Mouse (Mus musculus) lung, postnatal 0 days (tissue): ENCODE measurements around the gene Nsa2. TPM values are rescaled to one million over a fixed set of nuclear protein-coding genes. Genes with fewer than 3 reads are reported as not detected.
A peak's percentile ranks its signal among the peaks of the same experiment; 100 is the strongest.
"Not testable (repeated sequence)": the region's sequence is repeated elsewhere in the genome, so short reads cannot be mapped to it uniquely, and the experiment has no call there.

ENCODE experiments used
- ATAC-seq: fragments of 200-750 bp; cut with Nextera tagmentation; 2 replicates; pipeline ENCODE4 v1.8.0; 2017; ENCODE audit warnings: moderate library complexity
- DNase-seq: peaks from one replicate; pipeline ENCODE4 v3.0.0-alpha.2; 2016; ENCODE audit warnings: low spot score
- H3K27ac ChIP-seq: fragments of 300-500 bp; sonication (generic); 2 replicates; pipeline ENCODE4 v1.5.1; 2014; ENCODE audit warnings: antibody characterized with exemption, mild to moderate bottlenecking, low read length, mixed read lengths
- H3K27me3 ChIP-seq: fragments of 300-500 bp; sonication (generic); replicated peaks from 2 replicates; pipeline ENCODE4 v1.6.1; 2014; ENCODE audit warnings: low read length, mixed read lengths; ENCODE audit not compliant: insufficient read depth
- H3K36me3 ChIP-seq: fragments of 300-500 bp; sonication (generic); 2 replicates; pipeline ENCODE4 v1.6.1; 2014; ENCODE audit warnings: low read length, mixed read lengths; ENCODE audit not compliant: insufficient read depth
- H3K4me1 ChIP-seq: fragments of 300-500 bp; sonication (generic); 2 replicates; pipeline ENCODE4 v1.6.1; 2014; ENCODE audit warnings: antibody characterized with exemption, low read depth, low read length, mixed read lengths; ENCODE audit not compliant: insufficient read depth
- H3K4me2 ChIP-seq: fragments of 300-500 bp; sonication (generic); replicated peaks from 2 replicates; pipeline ENCODE4 v1.6.1; 2014; ENCODE audit warnings: low read depth, mild to moderate bottlenecking, low read length, moderate library complexity, mixed read lengths
- H3K4me3 ChIP-seq: fragments of 300-500 bp; sonication (generic); 2 replicates; pipeline ENCODE4 v1.5.1; 2014; ENCODE audit warnings: low read depth, low read length
- H3K9ac ChIP-seq: fragments of 300-500 bp; sonication (generic); replicated peaks from 2 replicates; pipeline ENCODE4 v1.6.1; 2014; ENCODE audit warnings: low read depth, mild to moderate bottlenecking
- H3K9me3 ChIP-seq: fragments of 300-500 bp; sonication (generic); 2 replicates; pipeline ENCODE4 v1.6.1; 2016; ENCODE audit warnings: low read length, mixed read lengths
- CTCF ChIP-seq: IDR thresholded peaks from 2 replicates; pipeline ENCODE4 v1.5.1; 2016; ENCODE audit warnings: antibody characterized with exemption, mild to moderate bottlenecking
- EP300 ChIP-seq: IDR thresholded peaks from 2 replicates; pipeline ENCODE4 v1.6.1; 2016; ENCODE audit warnings: antibody characterized with exemption, mild to moderate bottlenecking, control low read depth
- WGBS: fragments of 180-500 bp; shearing (Covaris S2); extraction: QIAGEN DNeasy Blood & Tissue Kit; methylation state at CpG from one replicate; pipeline ENCODE4 v1.1.7; 2014; 5-methylcytosine and 5-hydroxymethylcytosine counted together
- polyA plus RNA-seq: library from polyadenylated mRNA; unstranded; fragments of >200 nt; fragmentation: Nextera tagmentation; extraction: Ambion mirVana; gene quantifications from 2 replicates; pipeline ENCODE4 v1.2.1, GENCODE M21; 2015

The Nsa2 gene
- polyA plus RNA-seq, 1 experiment from 2014 or later, result 43.9 TPM

DNA sequence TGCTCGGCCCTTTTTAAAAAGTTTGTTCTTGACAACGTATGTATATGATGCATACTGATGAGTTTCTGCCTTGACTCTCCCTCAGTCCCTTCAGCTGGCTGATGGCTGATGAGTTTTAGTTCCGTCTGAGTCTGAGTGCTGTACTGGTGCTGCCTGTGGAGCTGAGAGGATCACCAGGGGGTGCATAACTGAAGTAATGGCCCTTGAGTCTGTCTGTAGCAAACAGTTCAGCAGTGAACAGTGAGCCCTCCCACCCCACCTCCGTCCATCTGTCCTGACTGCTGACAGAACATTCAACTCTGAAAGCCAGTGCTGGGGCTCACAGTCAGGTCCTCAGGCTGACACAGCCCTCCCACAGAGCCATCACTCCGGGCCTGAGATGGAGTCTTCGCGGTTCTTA lies 41.2 kb upstream of the Nsa2 start:
- no peak overlapping the region for H3K27ac ChIP-seq
- WGBS, result 84% methylated on average over 7 of the region's 7 CpGs
- H3K9ac ChIP-seq, result no peak overlapping the region
- no peak for ATAC-seq
- no peak overlapping the region for H3K4me2 ChIP-seq
- H3K9me3 ChIP-seq, result no peaks in the 10 kb centered on the region
- no peak for TF ChIP-seq CTCF
- no peak for TF ChIP-seq EP300
- H3K4me1 ChIP-seq, result no peaks in the 10 kb centered on the region
- H3K27me3 ChIP-seq, result no peaks in the 10 kb centered on the region
- H3K4me3 ChIP-seq, result no peak overlapping the region
- peaks cover 23% of the 10 kb centered on the region; the same call in 1 of the 2 replicates for H3K36me3 ChIP-seq
- no peak for DNase-seq

DNA sequence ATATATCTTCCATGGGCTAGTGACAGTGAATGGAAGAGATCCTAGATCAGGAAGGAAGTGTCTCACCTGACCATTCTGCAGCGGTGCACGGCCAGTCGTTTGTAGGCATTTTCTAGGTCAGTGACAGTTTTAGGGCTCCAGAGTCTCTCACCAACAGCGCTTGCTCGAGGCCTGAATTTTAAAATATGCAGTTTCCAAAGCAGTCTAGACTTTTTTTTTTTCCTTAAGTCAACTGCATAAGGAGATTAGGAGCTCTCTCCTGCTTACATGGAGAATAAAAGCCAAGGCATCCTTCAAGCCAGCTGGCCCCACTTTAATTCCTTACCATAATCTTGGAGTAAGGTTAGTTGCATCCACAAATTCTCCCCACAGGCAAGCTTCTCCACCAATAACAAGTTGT lies 39.0 kb upstream of the Nsa2 start:
- no peak overlapping the region for H3K4me2 ChIP-seq
- peaks cover 33% of the 10 kb centered on the region; the same call in 1 of the 2 replicates for H3K36me3 ChIP-seq
- no peaks in the 10 kb centered on the region for H3K4me1 ChIP-seq
- H3K9me3 ChIP-seq, result no peaks in the 10 kb centered on the region
- no peak overlapping the region for H3K27ac ChIP-seq
- H3K27me3 ChIP-seq, result no peaks in the 10 kb centered on the region
- no peak for DNase-seq
- TF ChIP-seq EP300, result no peak
- no peak for TF ChIP-seq CTCF
- no peak overlapping the region for H3K4me3 ChIP-seq
- no peak for ATAC-seq
- no peak overlapping the region for H3K9ac ChIP-seq
- WGBS, result 86% methylated on average over 5 of the region's 5 CpGs

GRCm38 (mm10) chr13:97175520-97176264 lies 38.0 kb upstream of the Nsa2 start:
- Histone ChIP-seq H3K4me1 (no peaks in the 10 kb centered on the region), H3K9ac (no peak overlapping the region), H3K9me3 (no peaks in the 10 kb centered on the region), H3K27me3 (no peaks in the 10 kb centered on the region), H3K4me2 (no peak overlapping the region), H3K36me3 (peaks cover 33% of the 10 kb centered on the region; the same call in 1 of the 2 replicates), H3K27ac (no peak overlapping the region), H3K4me3 (no peak overlapping the region)
- 84% methylated on average over 10 of the region's 10 CpGs for WGBS
- TF ChIP-seq EP300 (no peak), CTCF (no peak)
- ATAC-seq, result no peak
- DNase-seq, result peak; percentile 5

- Histone ChIP-seq H3K27me3 (no peaks in the 10 kb centered on the region), H3K9me3 (no peaks in the 10 kb centered on the region), H3K4me1 (no peaks in the 10 kb centered on the region), H3K9ac (no peak overlapping the region), H3K4me2 (no peak overlapping the region), H3K36me3 (peaks cover 47% of the 10 kb centered on the region), H3K27ac (no peak overlapping the region), H3K4me3 (no peak overlapping the region)
- 58% methylated on average over 4 of the region's 4 CpGs for WGBS
- TF ChIP-seq CTCF (peak; percentile 75), EP300 (no peak)
- ATAC-seq (no peak), DNase-seq (peak; percentile 78)
Measured at GRCm38 (mm10) chr13:97145834-97146233, 8.1 kb upstream of the Nsa2 start.

DNA sequence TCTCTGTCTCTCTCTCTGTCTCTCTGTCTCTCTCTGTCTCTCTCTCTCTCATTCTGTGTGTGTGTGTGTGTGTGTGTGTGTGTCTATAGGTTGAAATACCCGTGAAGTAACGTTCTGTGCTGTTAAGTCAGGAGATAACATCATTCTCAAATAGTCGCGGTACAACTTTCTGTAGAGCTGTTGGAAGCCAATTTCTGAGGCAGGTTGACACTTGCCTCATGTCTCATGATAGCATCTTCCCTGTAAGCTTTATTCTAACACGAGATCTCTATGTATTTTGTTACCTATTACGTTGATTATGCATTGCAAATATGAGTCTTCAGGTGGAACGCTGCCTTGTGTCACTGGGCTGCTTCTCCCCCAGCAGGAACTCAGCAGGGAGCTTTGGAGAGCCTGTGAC lies 4.6 kb upstream of the Nsa2 start:
- H3K4me2 ChIP-seq, result no peak overlapping the region
- 89% methylated on average over 7 of the region's 7 CpGs for WGBS

GRCm38 (mm10) chr13:97138404-97138931 lies 731 bp upstream of the Nsa2 start:
- Histone ChIP-seq H3K4me3 (peak overlapping the region; percentile 64), H3K4me2 (peak overlapping the region; percentile 61), H3K27ac (peak overlapping the region; percentile 82), H3K36me3 (peaks cover 13% of the 10 kb centered on the region; the same call in 1 of the 2 replicates), H3K9ac (peak overlapping the region; percentile 69)
- H3K27me3 ChIP-seq, ATAC-seq, H3K4me1 ChIP-seq, H3K9me3 ChIP-seq, DNase-seq: not testable (repeated sequence)
- WGBS, result 30% methylated on average over 8 of the region's 8 CpGs

More for the DNA sequence above, 4.6 kb upstream of the Nsa2 start:
- no peak for ATAC-seq
- H3K27ac ChIP-seq, result no peak overlapping the region
- no peak overlapping the region for H3K9ac ChIP-seq
- no peaks in the 10 kb centered on the region for H3K9me3 ChIP-seq
- H3K27me3 ChIP-seq, result no peaks in the 10 kb centered on the region
- H3K4me1 ChIP-seq, result no peaks in the 10 kb centered on the region
- TF ChIP-seq CTCF (no peak), EP300 (no peak)
- DNase-seq, result no peak
- H3K36me3 ChIP-seq, result peaks cover 25% of the 10 kb centered on the region; the same call in 1 of the 2 replicates
- no peak overlapping the region for H3K4me3 ChIP-seq

GRCm38 (mm10) chr13:97130413-97130812 lies 7.3 kb downstream of the Nsa2 start:
- no CpG with 5 or more reads among the region's 2 CpGs for WGBS
- not testable (repeated sequence) for ATAC-seq, H3K4me2 ChIP-seq

DNA sequence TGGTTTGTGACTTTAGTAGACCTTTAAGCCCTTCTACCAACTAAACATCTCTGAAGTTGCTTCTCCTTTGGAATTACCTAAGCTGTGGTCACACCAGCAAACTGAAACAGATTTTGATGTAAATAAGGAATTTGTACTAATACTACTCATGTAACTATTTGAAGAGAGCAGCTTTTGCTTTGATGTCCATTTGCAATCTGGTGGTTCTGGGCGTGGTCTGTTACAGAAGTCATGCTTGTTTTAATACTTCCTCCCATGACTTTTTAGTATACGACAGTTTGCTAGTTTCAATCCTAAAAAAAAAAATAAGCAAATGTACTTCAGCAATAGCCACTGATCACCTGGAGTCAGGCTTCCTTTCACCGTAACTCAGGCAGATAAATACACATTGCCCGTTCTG lies 8.1 kb downstream of the Nsa2 start:
- H3K27me3 ChIP-seq, H3K4me3 ChIP-seq, H3K4me1 ChIP-seq, H3K27ac ChIP-seq, H3K4me2 ChIP-seq, DNase-seq, H3K36me3 ChIP-seq, H3K9me3 ChIP-seq, H3K9ac ChIP-seq, ATAC-seq: not testable (repeated sequence)
- 82% methylated on average over 2 of the region's 4 CpGs for WGBS

More at GRCm38 (mm10) chr13:97130413-97130812, 7.3 kb downstream of the Nsa2 start:
- H3K27ac ChIP-seq, H3K4me1 ChIP-seq, DNase-seq, H3K9ac ChIP-seq, H3K9me3 ChIP-seq, H3K36me3 ChIP-seq, H3K4me3 ChIP-seq, H3K27me3 ChIP-seq: not testable (repeated sequence)
